Mouse (Mus musculus) heart, adult 2 months (tissue): Measurements from ENCODE around the gene Rabl3.

ENCODE experiments used
- CTCF ChIP-seq: fragments of 200-600 bp; IDR thresholded peaks from 2 replicates; pipeline ENCODE4 v1.8.1; 2022; ENCODE audit warnings: antibody characterized with exemption, mild to moderate bottlenecking, moderate library complexity
- EP300 ChIP-seq: fragments of 200-500 bp; IDR thresholded peaks from 2 replicates; pipeline ENCODE4 v1.6.1; 2011; ENCODE audit warnings: low read depth, low read length, control low read depth; ENCODE audit not compliant: insufficient read depth

- TF ChIP-seq CTCF (no peak), EP300 (no peak)
Observed at GRCm38 (mm10) chr16:37603431-37603830, 63.7 kb downstream of the Rabl3 start.
